Mouse (Mus musculus) layer of hippocampus, adult 11-12 months (tissue): ENCODE data around the gene Eif4ebp2.

Experiments
- DNase-seq: peaks from one replicate; pipeline ENCODE4 v3.0.0; 2022; ENCODE audit warnings: low spot score

Gene Eif4ebp2

DNA sequence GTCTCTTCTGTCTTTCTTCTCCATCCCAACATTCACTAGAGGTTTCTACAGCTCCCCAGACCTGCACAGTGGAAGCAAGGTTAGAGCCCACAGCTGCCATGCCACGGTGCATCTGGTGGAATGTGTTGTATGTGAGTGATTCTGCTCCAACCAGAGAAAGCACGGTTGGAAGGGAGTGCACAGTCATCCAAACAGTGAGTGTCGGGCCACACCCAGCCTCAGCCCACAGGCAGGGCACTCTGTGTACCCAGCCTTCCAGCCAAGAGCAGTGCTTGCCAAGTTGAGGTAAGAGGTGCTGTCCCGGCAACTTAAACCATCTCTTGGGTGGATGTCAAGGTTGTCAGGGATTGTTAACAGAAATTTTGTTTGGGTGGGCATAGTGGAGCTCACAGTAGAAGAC lies 12.5 kb upstream of the Eif4ebp2 start:
- DNase-seq = no peak

- DNase-seq = no peak
These were observed 4.7 kb upstream of the Eif4ebp2 start for GRCm38 (mm10) chr10:61457182-61457581.

- DNase-seq = peak; percentile 29
These were observed 710 bp upstream of the Eif4ebp2 start for GRCm38 (mm10) chr10:61453171-61453570.

DNA sequence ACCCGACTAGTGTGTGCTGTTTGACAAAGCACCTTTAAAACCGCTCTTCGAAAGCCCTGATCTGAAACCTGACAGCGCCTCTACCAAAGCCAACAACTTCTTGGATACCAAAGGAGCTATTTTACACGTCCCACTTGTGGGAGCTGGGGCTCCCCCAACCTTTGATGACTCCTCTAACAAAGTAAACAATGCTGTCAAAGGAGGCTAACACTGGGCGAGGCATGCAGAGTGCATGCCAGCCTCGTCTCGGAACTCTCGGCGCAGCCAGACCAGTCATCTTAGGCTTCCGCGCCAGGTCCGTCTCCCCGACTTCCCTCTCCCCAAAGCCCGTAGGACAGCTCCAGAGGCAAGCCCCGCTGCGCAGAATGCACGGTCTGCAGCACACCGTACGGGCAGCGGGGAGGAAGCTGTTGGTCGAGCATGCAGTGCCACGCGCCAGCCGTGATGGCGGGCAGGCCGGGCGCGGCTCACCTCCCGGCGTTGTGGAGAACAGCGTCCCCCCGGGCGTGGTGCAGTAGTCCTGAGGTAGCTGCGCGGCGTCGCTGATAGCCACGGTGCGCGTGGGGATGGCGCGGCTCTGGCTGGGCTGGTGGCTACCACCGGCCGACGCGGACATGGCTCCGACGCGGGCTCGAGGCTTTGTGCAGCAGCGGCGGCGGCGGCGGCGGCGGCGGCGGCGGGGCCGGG lies 387 bp downstream of the Eif4ebp2 start:
- DNase-seq = peak; percentile 58

DNA sequence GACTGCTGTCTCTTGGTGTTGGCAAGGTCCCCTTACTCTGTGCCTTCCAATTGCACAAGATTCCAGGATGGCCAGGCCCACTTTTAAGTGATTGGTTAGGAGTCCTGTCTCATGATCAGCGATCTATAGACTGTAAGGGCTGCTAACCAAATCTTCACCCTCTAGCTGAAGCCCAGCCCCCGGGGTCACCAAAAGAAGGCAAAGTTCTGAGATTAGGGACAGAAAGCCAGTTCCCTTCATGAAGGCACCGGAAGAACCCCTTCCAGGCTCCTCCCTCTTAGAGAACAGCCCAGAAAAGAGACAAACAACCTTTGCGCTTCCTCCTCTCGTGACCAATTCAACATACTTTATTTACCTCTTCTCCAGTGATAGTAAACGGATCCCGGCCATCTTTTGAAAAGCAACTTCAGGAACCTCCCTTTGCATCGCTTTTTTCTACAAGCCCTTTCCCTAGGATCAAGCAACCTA lies 964 bp downstream of the Eif4ebp2 start:
- no peak for DNase-seq

DNA sequence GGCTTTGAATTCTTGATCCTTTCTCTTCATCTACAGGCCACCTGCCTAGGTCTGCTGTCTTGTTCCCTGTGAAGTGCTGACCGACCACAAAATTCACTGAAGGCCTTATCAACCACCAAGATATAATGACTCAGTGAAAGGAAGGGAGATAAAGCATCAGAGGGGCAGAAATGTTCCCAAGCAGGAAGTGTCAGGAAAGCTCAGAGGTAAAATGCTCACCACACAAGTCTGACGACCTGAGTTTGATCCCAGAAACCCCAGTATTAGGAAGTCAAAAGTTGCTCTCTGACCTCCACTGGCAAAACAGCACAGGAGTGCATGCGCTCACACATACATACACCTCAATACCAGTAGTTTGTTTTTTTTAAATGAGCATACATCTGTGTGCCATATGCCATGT lies 3.6 kb downstream of the Eif4ebp2 start:
- DNase-seq = no peak

DNA sequence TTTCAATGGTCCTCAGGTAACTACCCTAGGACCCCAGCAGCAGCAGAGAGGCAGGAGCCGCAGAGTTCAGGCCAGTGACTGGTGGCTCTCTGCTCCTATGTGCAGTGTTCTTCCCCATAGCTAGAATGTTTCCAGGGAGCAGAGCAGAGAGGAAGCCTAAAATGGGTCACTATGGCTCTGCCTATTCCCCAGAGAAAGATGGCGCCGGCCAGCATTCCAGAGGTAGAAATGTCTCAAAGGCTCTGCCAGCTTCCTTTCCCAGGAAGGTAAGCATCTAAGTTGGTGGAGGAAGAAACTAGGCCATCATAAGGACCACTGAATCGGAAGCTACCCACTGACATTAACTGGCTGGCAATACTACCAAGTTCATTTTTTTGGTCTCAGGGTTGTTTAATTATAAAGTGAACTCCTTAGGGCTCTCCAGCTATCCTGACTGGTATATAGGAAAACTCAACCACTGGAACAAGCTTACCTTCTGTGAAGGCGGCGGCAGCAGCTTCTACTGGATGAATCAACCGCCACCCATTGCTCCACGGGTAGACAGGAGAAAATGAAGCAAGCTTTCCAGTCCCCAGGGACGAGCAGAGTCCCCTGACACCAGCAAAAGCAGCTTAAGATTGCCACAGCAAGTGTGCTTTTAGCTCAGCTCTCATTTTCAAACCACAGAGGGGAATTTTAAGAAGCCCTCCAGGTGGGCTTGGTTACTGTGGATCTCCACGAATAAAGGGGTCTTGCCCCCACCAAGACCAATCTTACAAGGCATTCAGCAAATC lies 4.7 kb downstream of the Eif4ebp2 start:
- DNase-seq = no peak

DNA sequence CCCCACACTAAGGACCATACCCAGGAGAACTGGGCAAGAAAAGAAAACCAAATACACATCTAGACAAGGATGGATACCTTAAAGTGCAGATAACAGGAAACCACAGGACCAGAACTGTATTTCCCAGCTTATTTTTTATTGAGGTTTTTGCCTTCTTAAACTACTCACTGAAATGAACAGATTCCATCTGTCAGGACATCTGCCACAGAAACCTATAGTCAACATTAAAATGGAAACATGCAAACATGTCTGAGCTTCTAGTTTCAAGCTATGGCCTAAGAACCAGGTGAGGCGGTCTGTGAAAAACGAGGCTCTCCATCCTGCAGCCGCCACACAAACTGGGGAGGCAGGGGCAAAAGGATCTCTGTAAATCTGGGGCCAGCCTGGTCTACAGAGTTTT lies 7.4 kb downstream of the Eif4ebp2 start:
- DNase-seq = peak; percentile 41

DNA sequence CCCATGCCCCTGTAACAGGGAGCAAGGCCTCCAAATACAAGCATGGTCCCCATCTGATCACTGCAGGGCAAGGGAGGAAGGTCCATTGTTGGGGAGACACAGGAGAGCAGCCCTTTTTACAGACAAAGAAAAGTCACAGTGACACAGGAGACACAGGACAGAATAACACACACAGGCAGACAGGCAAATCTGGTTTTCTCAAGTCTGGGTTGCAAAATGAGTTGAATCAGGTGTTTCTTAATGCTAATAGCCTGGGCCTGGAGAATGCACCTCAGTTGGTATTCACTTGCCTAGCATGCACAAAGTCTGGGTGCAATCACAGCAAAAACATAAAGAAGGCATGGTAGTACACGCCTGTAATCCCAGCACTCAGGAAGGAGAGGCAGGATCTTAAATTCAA lies 8.6 kb downstream of the Eif4ebp2 start:
- DNase-seq = no peak

GRCm38 (mm10) chr10:61443456-61443855 lies 9.0 kb downstream of the Eif4ebp2 start:
- no peak for DNase-seq

- no peak for DNase-seq
These were observed 12.2 kb downstream of the Eif4ebp2 start for GRCm38 (mm10) chr10:61440202-61440800.

DNA sequence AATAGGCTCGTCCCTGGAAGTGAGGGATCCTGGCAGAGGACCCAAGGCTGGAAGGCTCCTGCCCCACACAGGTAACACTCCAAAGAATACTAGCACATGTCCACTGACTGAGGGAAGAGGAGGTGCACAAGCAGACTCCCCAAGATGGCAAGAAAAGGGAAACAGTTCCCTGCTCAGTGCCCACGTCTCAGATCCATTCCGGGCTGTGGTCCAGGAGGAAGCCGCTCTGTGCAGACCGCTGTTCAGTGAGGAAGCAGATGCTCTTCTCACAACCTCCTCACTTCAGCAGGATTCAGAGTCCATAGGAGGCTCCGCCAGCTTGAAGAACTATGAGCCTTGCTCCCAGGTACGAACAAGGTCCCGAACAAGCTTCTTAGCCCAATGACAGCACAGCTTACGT lies 21.1 kb downstream of the Eif4ebp2 start:
- DNase-seq = peak; percentile 58

DNA sequence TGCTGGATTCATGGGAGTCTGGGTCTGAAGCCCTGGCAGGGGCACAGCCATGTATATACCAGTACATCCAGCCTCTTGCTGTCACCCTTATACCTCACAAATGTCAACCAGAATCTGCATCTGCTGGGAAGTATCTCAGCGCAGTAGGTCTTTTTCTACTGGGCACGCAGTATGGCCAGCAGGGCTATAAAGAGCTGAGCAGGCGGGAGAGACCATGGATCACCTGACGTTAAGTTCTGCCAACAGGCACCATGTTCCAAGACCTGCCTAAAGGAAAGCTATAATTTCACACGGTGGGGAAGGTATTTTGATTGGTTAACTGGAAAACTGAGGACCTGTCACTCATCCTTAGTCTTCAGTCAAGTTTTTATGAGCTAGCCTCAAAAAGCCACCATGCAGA lies 23.4 kb downstream of the Eif4ebp2 start:
- no peak for DNase-seq

GRCm38 (mm10) chr10:61428416-61428815 lies 24.0 kb downstream of the Eif4ebp2 start:
- no peak for DNase-seq

- DNase-seq = no peak
These were observed 24.5 kb downstream of the Eif4ebp2 start for GRCm38 (mm10) chr10:61427951-61428350.

- DNase-seq = no peak
These were observed 26.2 kb downstream of the Eif4ebp2 start for GRCm38 (mm10) chr10:61426251-61426757.

DNA sequence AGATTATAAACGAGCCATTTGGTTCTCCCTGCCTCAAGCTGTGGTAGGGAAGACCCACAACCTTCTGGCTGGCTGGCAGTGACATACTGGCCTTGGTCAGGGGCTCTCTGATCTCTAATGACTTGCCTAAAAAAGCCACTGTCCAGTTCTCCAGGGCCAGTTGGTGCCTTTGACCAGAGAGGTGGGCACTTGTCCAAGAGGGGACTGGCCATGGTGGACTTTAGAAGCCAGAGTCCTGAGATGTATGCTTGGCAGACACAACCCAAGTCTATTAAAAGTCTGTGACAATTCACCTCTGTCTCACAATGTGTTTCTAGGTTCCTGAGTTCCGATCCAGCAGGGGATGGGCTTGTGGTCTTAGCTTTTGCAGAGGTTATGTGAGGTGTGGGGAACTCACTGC lies 27.4 kb downstream of the Eif4ebp2 start:
- DNase-seq = no peak

- DNase-seq = no peak
These were observed 28.0 kb downstream of the Eif4ebp2 start for GRCm38 (mm10) chr10:61424500-61424899.

DNA sequence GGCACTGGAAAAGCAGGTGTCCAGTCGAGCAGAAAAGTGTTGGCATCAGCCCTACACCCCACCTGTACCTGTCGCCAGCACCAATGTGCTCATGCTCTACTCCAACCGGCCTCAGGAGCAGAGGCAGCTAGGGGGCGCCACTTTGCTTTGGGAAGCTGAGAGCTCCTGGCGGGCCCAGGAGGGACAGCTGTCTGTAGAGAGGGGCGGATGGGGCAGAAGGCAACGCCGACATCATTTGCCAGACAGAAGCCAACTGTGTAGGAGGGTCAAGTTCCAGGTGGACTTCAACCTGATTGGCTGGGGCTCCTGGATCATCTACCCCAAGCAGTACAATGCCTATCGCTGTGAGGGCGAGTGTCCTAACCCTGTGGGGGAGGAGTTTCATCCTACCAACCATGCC lies 29.2 kb downstream of the Eif4ebp2 start:
- no peak for DNase-seq

DNA sequence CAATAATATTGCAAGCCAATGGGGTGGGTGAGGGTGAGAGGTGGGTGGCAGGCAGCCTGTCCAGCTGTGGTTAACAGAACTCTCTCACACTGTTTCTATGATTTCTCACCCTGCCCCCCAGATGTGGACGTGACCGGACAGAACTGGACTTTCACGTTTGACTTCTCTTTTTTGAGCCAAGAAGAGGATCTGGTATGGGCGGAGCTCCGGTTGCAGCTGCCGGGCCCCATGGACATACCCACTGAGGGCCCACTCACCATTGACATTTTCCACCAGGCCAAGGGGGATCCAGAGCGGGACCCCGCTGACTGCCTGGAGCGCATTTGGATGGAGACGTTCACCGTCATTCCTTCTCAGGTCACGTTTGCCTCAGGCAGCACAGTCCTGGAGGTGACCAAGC lies 29.6 kb downstream of the Eif4ebp2 start:
- DNase-seq = no peak

GRCm38 (mm10) chr10:61420011-61420410 lies 32.5 kb downstream of the Eif4ebp2 start:
- no peak for DNase-seq

- no peak for DNase-seq
These were observed 33.3 kb downstream of the Eif4ebp2 start for GRCm38 (mm10) chr10:61419146-61419545.
